In genomic region chr14:72536392-72537017, GRCm38 (mm10) we compare ENCODE assay signal across 30 mouse cellular contexts. TPM values are rescaled to one million over a fixed set of nuclear protein-coding genes. Genes with fewer than 3 reads are reported as not detected.
DNase-seq lines count a peak whose midpoint lies in the region; ATAC-seq and TF ChIP-seq lines count a peak whose summit lies in the region.
"Had no signal": no experiment of that assay in that cellular context is flagged by ENCODE, and none has a peak within 500 bp of the region (broad histone marks: within the 10 kb centered on the region; RNA-seq: fewer than 3 reads in every experiment).

No protein-coding gene starts in this region.

- WGBS in kidney, embryonic 16.5 days: 88% methylated on average over 5 of the region's 5 CpGs

- dilution Hi-C loops in CH12.LX (cut with MboI; ENCODE audit: extremely low pct_ligation_motif_present, extremely low pct_unique_long_range_greater_than_20kb, low sequenced_read_pairs): no loop called here

- no peak; the same call in 1 of the 2 replicates for TF ChIP-seq POLR2A in CH12.LX (IDR thresholded peaks at IDR 0.05; ENCODE audit: low read depth, low read length)

- H3K27me3 ChIP-seq in kidney, embryonic 16.5 days (ENCODE audit: insufficient read depth, low read length): peaks cover 10% of the 10 kb centered on the region
- no peaks in the 10 kb centered on the region for H3K27me3 ChIP-seq in CH12.LX (replicated peaks)

- H3K4me1 ChIP-seq in kidney, embryonic 16.5 days (ENCODE audit: insufficient read depth, low read length): peaks cover 7% of the 10 kb centered on the region
- H3K4me1 ChIP-seq in CH12.LX (ENCODE audit: control insufficient read depth in 1 of 2, insufficient read depth in 2 of 2): no peaks in the 10 kb centered on the region

- ATAC-seq in kidney, embryonic 16.5 days (ENCODE audit: low FRiP score, low TSS enrichment): no peak
- ATAC-seq: forebrain, embryonic 16.5 days had no signal

- no peak for TF ChIP-seq CTCF in CH12.LX (conservative IDR thresholded peaks at IDR 0.05 in 1 of 2, IDR thresholded peaks at IDR 0.05 in 1 of 2; ENCODE audit: low read depth in 2 of 2, low read length in 2 of 2)

- H3K27ac ChIP-seq in kidney, embryonic 16.5 days (ENCODE audit: low read length): no peak overlapping the region
- 0 out of 2 replicates have a peak overlapping the region, but pooled peaks have one; percentile 13 for H3K27ac ChIP-seq in CH12.LX (ENCODE audit: insufficient read depth, low read depth)
- H3K27ac ChIP-seq: forebrain, embryonic 10.5 days; hindbrain, embryonic 10.5 days; left cerebral cortex, adult 2 months; neural tube, embryonic 13.5 days had no signal

- H3K4me2 ChIP-seq in kidney, embryonic 16.5 days (replicated peaks; ENCODE audit: low read depth, low read length): no peak overlapping the region
- no peak overlapping the region for H3K4me2 ChIP-seq in CH12.LX (ENCODE audit: insufficient read depth, low read depth, poor library complexity, severe bottlenecking)
- H3K4me2 ChIP-seq: heart, embryonic 12.5 days; liver, embryonic 11.5 days; lung, embryonic 14.5 days; neural tube, embryonic 13.5 days had no signal

- no peak overlapping the region for H3K9ac ChIP-seq in kidney, embryonic 16.5 days (replicated peaks; ENCODE audit: low read length)
- no peak overlapping the region for H3K9ac ChIP-seq in CH12.LX (ENCODE audit: insufficient read depth, low read depth)
- H3K9ac ChIP-seq: heart, embryonic 12.5 days; lung, embryonic 14.5 days; neural tube, embryonic 13.5 days had no signal

- peak; percentile 48 for DNase-seq in kidney, adult 18-20 months
- no peak for DNase-seq in CH12.LX (ENCODE audit: extremely low read depth)
- peak; percentile 65 to 68 for DNase-seq in kidney, adult 8-10 months
- DNase-seq in kidney, postnatal 36 days: peak; percentile 70 to 77
- DNase-seq in thymus, postnatal 36 days: no peak
- no peak for DNase-seq in left cerebral cortex, adult 18-20 months (ENCODE audit: low spot score in 2 of 2)
- DNase-seq: cerebellum, adult 11 months; cerebellum, adult 9-11 months; gastrocnemius, postnatal 14 days; heart, adult 11 months; heart, postnatal 10 days; layer of hippocampus, adult 9-11 months; lung, embryonic 14.5 days; lung, postnatal 36 days; midbrain, embryonic 14.5 days; thymus, adult 2 months had no signal

- no peak for TF ChIP-seq EP300 in CH12.LX (IDR thresholded peaks at IDR 0.05; ENCODE audit: low read length)

- H3K36me3 ChIP-seq in kidney, embryonic 16.5 days (ENCODE audit: insufficient read depth, low read length): peaks cover 22% of the 10 kb centered on the region
- peaks cover 35 to 54% of the 10 kb centered on the region in 2 experiments for H3K36me3 ChIP-seq in CH12.LX (replicated peaks in 1 of 2; ENCODE audit: control insufficient read depth in 1 of 2, insufficient read depth in 1 of 2, low read length in 1 of 2)

- no peaks in the 10 kb centered on the region for H3K79me2 ChIP-seq in CH12.LX (replicated peaks; ENCODE audit: control insufficient read depth, extremely low read depth, insufficient read depth, poor library complexity, severe bottlenecking)

- no peak overlapping the region for H3K4me3 ChIP-seq in kidney, embryonic 16.5 days (ENCODE audit: low read length)
- no peak overlapping the region for H3K4me3 ChIP-seq in CH12.LX (replicated peaks in 1 of 3; ENCODE audit: low read depth in 2 of 3, low read length in 2 of 3, poor library complexity in 1 of 3)
- H3K4me3 ChIP-seq: forebrain, embryonic 10.5 days; heart, embryonic 12.5 days; hindbrain, embryonic 10.5 days; left cerebral cortex, adult 2 months; megakaryocyte, embryonic 14.5 days; neural tube, embryonic 13.5 days had no signal

- no peaks in the 10 kb centered on the region for H3K9me3 ChIP-seq in kidney, embryonic 16.5 days (ENCODE audit: low read length)
- H3K9me3 ChIP-seq in CH12.LX (replicated peaks; ENCODE audit: low read length): no peaks in the 10 kb centered on the region
- H3K9me3 ChIP-seq: forebrain, embryonic 10.5 days; heart, embryonic 12.5 days; hindbrain, embryonic 10.5 days; megakaryocyte, embryonic 14.5 days; neural tube, embryonic 13.5 days had no signal

- no peak for TF ChIP-seq RAD21 in CH12.LX (IDR thresholded peaks at IDR 0.05; ENCODE audit: low read depth, low read length)

- in situ Hi-C loops in CH12.LX (cut with MboI; ENCODE audit: low pct_ligation_motif_present, low pct_unique_long_range_greater_than_20kb, low sequenced_read_pairs): no loop called here

TF ChIP-seq in CH12.LX, 34 proteins besides CTCF, POLR2A, EP300 and RAD21:
- TF ChIP-seq IRF4 (IDR thresholded peaks at IDR 0.05; ENCODE audit: low read depth, low read length): no peak
- TF ChIP-seq NRF1 (IDR thresholded peaks at IDR 0.05; ENCODE audit: low read depth, low read length): no peak
- no peak for TF ChIP-seq TCF12 (IDR thresholded peaks at IDR 0.05; ENCODE audit: low read depth, low read length)
- no peak for TF ChIP-seq MYC (IDR thresholded peaks at IDR 0.05; ENCODE audit: low read depth, low read length)
- TF ChIP-seq ETS1 (conservative IDR thresholded peaks at IDR 0.05; ENCODE audit: low read depth, low read length): no peak
- peak; percentile 2; the same call in 1 of the 2 replicates for TF ChIP-seq POLR2AphosphoS2 (IDR thresholded peaks at IDR 0.05; ENCODE audit: low read depth, low read length)
- no peak for TF ChIP-seq ZNF384 (IDR thresholded peaks at IDR 0.05; ENCODE audit: low read depth, low read length)
- TF ChIP-seq MAZ (IDR thresholded peaks at IDR 0.05; ENCODE audit: low read depth, low read length): no peak

RNA-seq across cellular contexts. Expression of gene Gm9195, which starts 44.9 kb away (rescaled TPM):
- polyA plus RNA-seq in kidney, embryonic 16.5 days (2015; fragmentation: Nextera tagmentation; extraction: Ambion mirVana): not detected in 2 replicates
- total RNA-seq in CH12.LX (2012; rRNA removed) (2.0 and 2.2 TPM in 2 replicates), CH12.LX (2014; rRNA removed) (1.1 TPM in 2 replicates)
- 5.2 and 6.0 TPM in 2 replicates for polyA plus RNA-seq in CH12.LX (2012; ENCODE audit: insufficient read length, low read depth)
- not detected for total RNA-seq in left cerebral cortex, adult 18-20 months (2021)
- total RNA-seq: adrenal gland, postnatal 4 days; common myeloid progenitor, adult 5-6 weeks; gastrocnemius, postnatal 14 days; heart, postnatal 10 days; left cerebral cortex, adult 2 months; left cerebral cortex, postnatal 36 days had no signal
- polyA plus RNA-seq: C2C12; forebrain, embryonic 10.5 days; forebrain, embryonic 16.5 days; heart, embryonic 12.5 days; hindbrain, embryonic 10.5 days; liver, embryonic 11.5 days; lung, embryonic 14.5 days; midbrain, embryonic 14.5 days; neural tube, embryonic 13.5 days; stomach, embryonic 16.5 days had no signal

Comparison
In these comparisons a context has a peak if more than half of its experiments do, and no peak if none do; other contexts are left out.
1. DNase-seq: peak in kidney, adult 18-20 months (single experiment), kidney, adult 8-10 months (2 of 2) and kidney, postnatal 36 days (2 of 2); none in CH12.LX (single experiment), thymus, postnatal 36 days (0 of 2) and left cerebral cortex, adult 18-20 months (0 of 2).